Mouse (Mus musculus): ENCODE results near the gene Pigs. TPM values are rescaled to one million over a fixed set of nuclear protein-coding genes. Genes with fewer than 3 reads are reported as not detected.

Pigs gene
- polyA plus RNA-seq, 2 experiments: 19.6 to 23.5 TPM

DNA sequence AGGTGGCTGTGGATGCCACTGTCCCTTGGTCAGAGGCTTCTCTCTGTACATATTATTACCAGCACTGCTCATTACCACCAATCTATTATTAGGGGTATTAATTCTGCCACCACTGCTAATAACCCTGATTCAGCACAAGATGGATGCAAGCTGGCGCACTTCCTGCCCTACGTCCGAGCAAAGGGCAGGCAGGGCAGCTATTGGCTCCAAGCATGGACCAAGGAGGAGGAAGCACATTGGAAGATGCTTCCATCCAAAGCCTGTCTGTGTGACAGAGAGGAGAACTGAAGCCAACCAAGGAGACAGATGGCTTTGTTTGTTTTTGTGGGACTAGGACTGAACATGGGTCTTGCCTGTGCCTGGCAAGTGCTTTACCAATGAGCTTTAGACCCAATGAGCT lies 52.8 kb downstream of the Pigs start:
- no peak for DNase-seq (ENCODE audit: low read depth in 3 of 3, low spot score in 3 of 3)
- no peak overlapping the region for H3K27ac ChIP-seq
- no peak for ATAC-seq (ENCODE audit: insufficient read depth)
- H3K9me3 ChIP-seq (ENCODE audit: control insufficient read depth, low read length): no peaks in the 10 kb centered on the region
- H3K36me3 ChIP-seq (replicated peaks; ENCODE audit: control insufficient read depth, insufficient read depth, low read depth): no peaks in the 10 kb centered on the region
- H3K9ac ChIP-seq (replicated peaks): no peak overlapping the region
- TF ChIP-seq EP300 (IDR thresholded peaks at IDR 0.05; ENCODE audit: low read depth) (no peak), CTCF (IDR thresholded peaks at IDR 0.05; ENCODE audit: low read depth) (no peak)
- H3K27me3 ChIP-seq (ENCODE audit: control insufficient read depth, insufficient read depth, low read length): no peaks in the 10 kb centered on the region
- no peak overlapping the region for H3K4me2 ChIP-seq (ENCODE audit: low read depth)
- H3K4me3 ChIP-seq (ENCODE audit: insufficient read depth in 1 of 2, low read depth in 2 of 2, low read length in 2 of 2): no peak overlapping the region
- no peaks in the 10 kb centered on the region for H3K4me1 ChIP-seq (replicated peaks; ENCODE audit: control insufficient read depth in 2 of 2, insufficient read depth in 2 of 2, low read length in 1 of 2)
- WGBS (ENCODE audit: insufficient replicate concordance): 76% methylated on average over 3 of the region's 3 CpGs

DNA sequence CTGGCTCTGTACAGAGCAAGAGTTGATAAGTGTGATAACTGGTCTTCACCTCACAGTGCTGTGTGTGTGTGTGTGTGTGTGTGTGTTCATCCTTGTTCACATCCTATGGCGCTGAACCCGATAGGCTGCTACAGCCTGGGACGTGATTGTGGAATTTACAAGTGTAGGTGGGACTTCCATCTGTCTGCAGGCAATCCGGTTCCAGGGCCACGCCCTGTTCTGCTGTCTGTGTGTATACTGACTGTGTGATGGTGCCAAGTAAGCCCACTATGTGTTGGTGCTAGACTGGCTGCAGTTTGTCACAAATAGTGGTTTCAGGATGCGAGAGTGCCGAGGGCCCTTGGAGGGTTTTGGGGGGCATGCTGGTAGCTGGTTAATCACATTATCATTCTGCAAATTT lies 54.1 kb downstream of the Pigs start:
- H3K4me1 ChIP-seq (replicated peaks; ENCODE audit: control insufficient read depth in 2 of 2, insufficient read depth in 2 of 2, low read length in 1 of 2): no peaks in the 10 kb centered on the region
- no peaks in the 10 kb centered on the region for H3K9me3 ChIP-seq (ENCODE audit: control insufficient read depth, low read length)
- TF ChIP-seq EP300 (IDR thresholded peaks at IDR 0.05; ENCODE audit: low read depth) (no peak), CTCF (IDR thresholded peaks at IDR 0.05; ENCODE audit: low read depth) (no peak)
- no peak overlapping the region for H3K4me3 ChIP-seq (ENCODE audit: insufficient read depth in 1 of 2, low read depth in 2 of 2, low read length in 2 of 2)
- H3K36me3 ChIP-seq (replicated peaks; ENCODE audit: control insufficient read depth, insufficient read depth, low read depth): no peaks in the 10 kb centered on the region
- no peak overlapping the region for H3K27ac ChIP-seq
- WGBS (ENCODE audit: insufficient replicate concordance): 64% methylated on average over 7 of the region's 7 CpGs
- DNase-seq (ENCODE audit: low read depth in 3 of 3, low spot score in 3 of 3) (no peak), ATAC-seq (ENCODE audit: insufficient read depth) (no peak)
- H3K9ac ChIP-seq (replicated peaks): no peak overlapping the region
- H3K27me3 ChIP-seq (ENCODE audit: control insufficient read depth, insufficient read depth, low read length): no peaks in the 10 kb centered on the region
- H3K4me2 ChIP-seq (ENCODE audit: low read depth): no peak overlapping the region

DNA sequence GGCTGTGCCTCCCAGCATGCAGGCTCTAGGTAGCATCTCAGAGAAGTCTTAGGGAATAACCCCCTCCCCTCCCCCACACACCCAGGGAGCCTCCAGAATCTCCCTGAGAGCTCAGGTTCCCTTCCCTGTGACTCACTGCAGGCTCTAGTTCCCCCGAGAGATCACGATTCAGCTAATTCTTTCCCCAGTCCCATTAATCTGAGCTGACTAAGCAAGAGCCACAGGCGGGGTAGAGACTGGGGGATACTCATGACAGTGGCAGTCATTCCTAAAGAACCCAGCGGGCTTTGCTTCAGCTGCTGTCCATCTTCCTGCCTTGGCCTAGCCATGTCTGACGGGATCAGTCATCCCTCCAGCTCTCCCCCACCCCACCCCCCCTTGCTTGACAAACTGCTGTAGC lies 54.5 kb downstream of the Pigs start:
- WGBS (ENCODE audit: insufficient replicate concordance): 42% methylated on average over 5 of the region's 5 CpGs
- H3K27me3 ChIP-seq (ENCODE audit: control insufficient read depth, insufficient read depth, low read length): no peaks in the 10 kb centered on the region
- no peak overlapping the region for H3K27ac ChIP-seq
- H3K9me3 ChIP-seq (ENCODE audit: control insufficient read depth, low read length): no peaks in the 10 kb centered on the region
- ATAC-seq (ENCODE audit: insufficient read depth) (no peak), DNase-seq (ENCODE audit: low read depth in 3 of 3, low spot score in 3 of 3) (no peak)
- H3K4me2 ChIP-seq (ENCODE audit: low read depth): no peak overlapping the region
- H3K9ac ChIP-seq (replicated peaks): no peak overlapping the region
- TF ChIP-seq EP300 (IDR thresholded peaks at IDR 0.05; ENCODE audit: low read depth) (no peak), CTCF (IDR thresholded peaks at IDR 0.05; ENCODE audit: low read depth) (no peak)
- no peak overlapping the region for H3K4me3 ChIP-seq (ENCODE audit: insufficient read depth in 1 of 2, low read depth in 2 of 2, low read length in 2 of 2)
- no peaks in the 10 kb centered on the region for H3K36me3 ChIP-seq (replicated peaks; ENCODE audit: control insufficient read depth, insufficient read depth, low read depth)
- no peaks in the 10 kb centered on the region for H3K4me1 ChIP-seq (replicated peaks; ENCODE audit: control insufficient read depth in 2 of 2, insufficient read depth in 2 of 2, low read length in 1 of 2)

GRCm38 (mm10) chr11:78385776-78386175 lies 57.6 kb downstream of the Pigs start:
- 76% methylated on average over 10 of the region's 10 CpGs for WGBS (ENCODE audit: insufficient replicate concordance)
- Histone ChIP-seq H3K27ac (no peak overlapping the region), H3K9ac (replicated peaks) (no peak overlapping the region), H3K4me3 (ENCODE audit: insufficient read depth in 1 of 2, low read depth in 2 of 2, low read length in 2 of 2) (no peak overlapping the region), H3K4me1 (replicated peaks; ENCODE audit: control insufficient read depth in 2 of 2, insufficient read depth in 2 of 2, low read length in 1 of 2) (no peaks in the 10 kb centered on the region), H3K27me3 (ENCODE audit: control insufficient read depth, insufficient read depth, low read length) (no peaks in the 10 kb centered on the region), H3K9me3 (ENCODE audit: control insufficient read depth, low read length) (no peaks in the 10 kb centered on the region), H3K36me3 (replicated peaks; ENCODE audit: control insufficient read depth, insufficient read depth, low read depth) (no peaks in the 10 kb centered on the region), H3K4me2 (ENCODE audit: low read depth) (no peak overlapping the region)
- no peak for ATAC-seq (ENCODE audit: insufficient read depth)
- TF ChIP-seq EP300 (IDR thresholded peaks at IDR 0.05; ENCODE audit: low read depth) (no peak), CTCF (IDR thresholded peaks at IDR 0.05; ENCODE audit: low read depth) (no peak)
- no peak for DNase-seq (ENCODE audit: low read depth in 3 of 3, low spot score in 3 of 3)

DNA sequence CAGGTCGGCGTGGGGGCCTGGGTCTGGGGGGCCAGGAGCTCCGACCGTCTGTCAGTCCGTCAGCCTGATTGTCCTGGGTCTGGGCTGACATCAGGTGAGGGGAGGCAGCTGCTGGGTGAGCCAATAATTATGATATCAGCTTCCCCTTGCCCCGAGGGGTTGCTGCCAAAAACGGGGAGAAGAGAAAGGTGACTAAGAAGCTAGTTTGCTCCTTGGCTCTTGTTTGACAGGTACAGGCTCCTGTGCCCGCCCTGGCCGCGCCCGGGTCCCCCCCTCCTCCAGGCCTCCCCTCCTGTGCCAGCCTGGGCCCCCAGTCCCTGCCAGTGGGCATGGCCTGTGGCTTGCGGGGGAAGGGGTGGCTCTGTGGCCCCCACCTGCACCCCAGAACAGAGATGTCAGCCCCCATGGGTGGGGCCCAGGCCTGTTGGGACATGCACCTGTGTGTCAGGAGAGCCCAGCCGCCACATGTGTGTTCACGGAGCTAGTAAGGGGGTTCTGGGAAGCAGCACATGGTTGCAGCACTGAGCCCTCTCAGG lies 58.4 kb downstream of the Pigs start, which contains the start of gene Foxn1:
Foxn1 (minus strand) TSS at position 51 of the 536 bp plus-strand sequence.
- Histone ChIP-seq H3K4me2 (ENCODE audit: low read depth) (no peak within 1 kb of the TSS), H3K27me3 (ENCODE audit: control insufficient read depth, insufficient read depth, low read length) (no peaks in the 10 kb centered on the region), H3K4me1 (replicated peaks; ENCODE audit: control insufficient read depth in 2 of 2, insufficient read depth in 2 of 2, low read length in 1 of 2) (no peaks in the 10 kb centered on the region), H3K9me3 (ENCODE audit: control insufficient read depth, low read length) (no peaks in the 10 kb centered on the region), H3K36me3 (replicated peaks; ENCODE audit: control insufficient read depth, insufficient read depth, low read depth) (no peaks in the 10 kb centered on the region), H3K4me3 (ENCODE audit: insufficient read depth in 1 of 2, low read depth in 2 of 2, low read length in 2 of 2) (no peak within 1 kb of the TSS), H3K9ac (replicated peaks) (no peak within 1 kb of the TSS), H3K27ac (no peak within 1 kb of the TSS)
- no peak for ATAC-seq (ENCODE audit: insufficient read depth)
- TF ChIP-seq CTCF (IDR thresholded peaks at IDR 0.05; ENCODE audit: low read depth): no peak
- no peak for TF ChIP-seq EP300 (IDR thresholded peaks at IDR 0.05; ENCODE audit: low read depth)
- DNase-seq (ENCODE audit: low read depth in 3 of 3, low spot score in 3 of 3): no peak
- 67% methylated on average over 14 of the region's 14 CpGs for WGBS (ENCODE audit: insufficient replicate concordance)

Other genes with a start within 250 kb of the Pigs start
- 9.8 and 10.2 TPM in 2 replicates for gene Eral1, start 248.0 kb upstream of the Pigs start, polyA plus RNA-seq (2012; rRNA removed)
- gene Eral1, start 248.0 kb upstream of the Pigs start, polyA plus RNA-seq (2014; fragmentation: Nextera tagmentation; extraction: Ambion mirVana): 14.9 and 16.6 TPM in 2 replicates
- gene Fam222b, start 233.8 kb upstream of the Pigs start, polyA plus RNA-seq (2012; rRNA removed): 2.5 and 3.1 TPM in 2 replicates
- gene Fam222b, start 233.8 kb upstream of the Pigs start, polyA plus RNA-seq (2014; fragmentation: Nextera tagmentation; extraction: Ambion mirVana): 3.8 and 4.1 TPM in 2 replicates
- 35.1 and 39.9 TPM in 2 replicates for gene Traf4, start 162.8 kb upstream of the Pigs start, polyA plus RNA-seq (2012; rRNA removed)
- 17.1 and 18.0 TPM in 2 replicates for gene Traf4, start 162.8 kb upstream of the Pigs start, polyA plus RNA-seq (2014; fragmentation: Nextera tagmentation; extraction: Ambion mirVana)
- gene Nek8, start 151.7 kb upstream of the Pigs start, polyA plus RNA-seq (2012; rRNA removed): 9.8 and 10.6 TPM in 2 replicates
- gene Nek8, start 151.7 kb upstream of the Pigs start, polyA plus RNA-seq (2014; fragmentation: Nextera tagmentation; extraction: Ambion mirVana): 7.4 and 7.8 TPM in 2 replicates
- 47.4 and 69.6 TPM in 2 replicates for gene Tlcd1, start 151.7 kb upstream of the Pigs start, polyA plus RNA-seq (2012; rRNA removed)
- gene Tlcd1, start 151.7 kb upstream of the Pigs start, polyA plus RNA-seq (2014; fragmentation: Nextera tagmentation; extraction: Ambion mirVana): 44.9 and 50.5 TPM in 2 replicates
- 628 and 1,347 TPM in 2 replicates for gene Rpl23a, start 144.8 kb upstream of the Pigs start, polyA plus RNA-seq (2012; rRNA removed)
- 1,087 and 1,100 TPM in 2 replicates for gene Rpl23a, start 144.8 kb upstream of the Pigs start, polyA plus RNA-seq (2014; fragmentation: Nextera tagmentation; extraction: Ambion mirVana)
- 7.1 and 7.7 TPM in 2 replicates for gene Rab34, start 140.0 kb upstream of the Pigs start, polyA plus RNA-seq (2012; rRNA removed)
- 11.3 and 12.4 TPM in 2 replicates for gene Rab34, start 140.0 kb upstream of the Pigs start, polyA plus RNA-seq (2014; fragmentation: Nextera tagmentation; extraction: Ambion mirVana)
- 0.08 and 0.16 TPM in 2 replicates for gene Proca1, start 135.0 kb upstream of the Pigs start, polyA plus RNA-seq (2012; rRNA removed)
- 0.23 TPM in 1 of 2 replicates, not detected in the other for gene Proca1, start 135.0 kb upstream of the Pigs start, polyA plus RNA-seq (2014; fragmentation: Nextera tagmentation; extraction: Ambion mirVana)
- gene Sdf2, start 82.7 kb upstream of the Pigs start, polyA plus RNA-seq (2012; rRNA removed): 31.6 and 34.3 TPM in 2 replicates
- gene Sdf2, start 82.7 kb upstream of the Pigs start, polyA plus RNA-seq (2014; fragmentation: Nextera tagmentation; extraction: Ambion mirVana): 30.7 and 30.8 TPM in 2 replicates
- gene Supt6, start 82.4 kb upstream of the Pigs start, polyA plus RNA-seq (2012; rRNA removed): 7.4 and 8.4 TPM in 2 replicates
- 7.4 and 7.8 TPM in 2 replicates for gene Supt6, start 82.4 kb upstream of the Pigs start, polyA plus RNA-seq (2014; fragmentation: Nextera tagmentation; extraction: Ambion mirVana)
- gene 2610507B11Rik, start 66.7 kb upstream of the Pigs start, polyA plus RNA-seq (2012; rRNA removed): 17.3 and 20.5 TPM in 2 replicates
- 26.5 and 32.8 TPM in 2 replicates for gene 2610507B11Rik, start 66.7 kb upstream of the Pigs start, polyA plus RNA-seq (2014; fragmentation: Nextera tagmentation; extraction: Ambion mirVana)
- 0.17 and 0.25 TPM in 2 replicates for gene BC030499, start 37.6 kb upstream of the Pigs start, polyA plus RNA-seq (2012; rRNA removed)
- 0.06 TPM in 1 of 2 replicates, not detected in the other for gene BC030499, start 37.6 kb upstream of the Pigs start, polyA plus RNA-seq (2014; fragmentation: Nextera tagmentation; extraction: Ambion mirVana)
- 27.8 and 39.7 TPM in 2 replicates for gene Spag5, start 26.9 kb upstream of the Pigs start, polyA plus RNA-seq (2012; rRNA removed)
- gene Spag5, start 26.9 kb upstream of the Pigs start, polyA plus RNA-seq (2014; fragmentation: Nextera tagmentation; extraction: Ambion mirVana): 27.6 and 31.5 TPM in 2 replicates
- 4.2 TPM in 2 replicates for gene Aldoc, start 5.4 kb upstream of the Pigs start, polyA plus RNA-seq (2012; rRNA removed)
- 6.0 and 6.6 TPM in 2 replicates for gene Aldoc, start 5.4 kb upstream of the Pigs start, polyA plus RNA-seq (2014; fragmentation: Nextera tagmentation; extraction: Ambion mirVana)
- 33.5 and 40.3 TPM in 2 replicates for gene Unc119, start 15.1 kb downstream of the Pigs start, polyA plus RNA-seq (2012; rRNA removed)
- gene Unc119, start 15.1 kb downstream of the Pigs start, polyA plus RNA-seq (2014; fragmentation: Nextera tagmentation; extraction: Ambion mirVana): 20.9 and 25.2 TPM in 2 replicates
- gene Foxn1, start 58.1 kb downstream of the Pigs start, polyA plus RNA-seq (2012; rRNA removed): not detected in 2 replicates
- not detected in 2 replicates for gene Foxn1, start 58.1 kb downstream of the Pigs start, polyA plus RNA-seq (2014; fragmentation: Nextera tagmentation; extraction: Ambion mirVana)
- 0.02 TPM in 2 replicates for gene Slc13a2, start 93.8 kb downstream of the Pigs start, polyA plus RNA-seq (2012; rRNA removed)
- not detected in 2 replicates for gene Slc13a2, start 93.8 kb downstream of the Pigs start, polyA plus RNA-seq (2014; fragmentation: Nextera tagmentation; extraction: Ambion mirVana)
- gene Slc46a1, start 137.3 kb downstream of the Pigs start, polyA plus RNA-seq (2012; rRNA removed): 3.7 and 4.9 TPM in 2 replicates
- 5.0 and 5.8 TPM in 2 replicates for gene Slc46a1, start 137.3 kb downstream of the Pigs start, polyA plus RNA-seq (2014; fragmentation: Nextera tagmentation; extraction: Ambion mirVana)
- gene Sarm1, start 169.3 kb downstream of the Pigs start, polyA plus RNA-seq (2012; rRNA removed): 0.09 and 0.22 TPM in 2 replicates
- gene Sarm1, start 169.3 kb downstream of the Pigs start, polyA plus RNA-seq (2014; fragmentation: Nextera tagmentation; extraction: Ambion mirVana): 0.14 and 0.15 TPM in 2 replicates
- gene Vtn, start 170.7 kb downstream of the Pigs start, polyA plus RNA-seq (2012; rRNA removed): 350 and 403 TPM in 2 replicates
- gene Vtn, start 170.7 kb downstream of the Pigs start, polyA plus RNA-seq (2014; fragmentation: Nextera tagmentation; extraction: Ambion mirVana): 353 and 424 TPM in 2 replicates
- 0.18 and 0.28 TPM in 2 replicates for gene Sebox, start 175.0 kb downstream of the Pigs start, polyA plus RNA-seq (2012; rRNA removed)
- gene Sebox, start 175.0 kb downstream of the Pigs start, polyA plus RNA-seq (2014; fragmentation: Nextera tagmentation; extraction: Ambion mirVana): 0.35 and 0.39 TPM in 2 replicates
- gene Tmem199, start 183.8 kb downstream of the Pigs start, polyA plus RNA-seq (2012; rRNA removed): 10.6 and 14.5 TPM in 2 replicates
- 20.6 and 22.1 TPM in 2 replicates for gene Tmem199, start 183.8 kb downstream of the Pigs start, polyA plus RNA-seq (2014; fragmentation: Nextera tagmentation; extraction: Ambion mirVana)
- gene Poldip2, start 183.8 kb downstream of the Pigs start, polyA plus RNA-seq (2012; rRNA removed): 24.1 and 28.2 TPM in 2 replicates
- 55.6 and 57.2 TPM in 2 replicates for gene Poldip2, start 183.8 kb downstream of the Pigs start, polyA plus RNA-seq (2014; fragmentation: Nextera tagmentation; extraction: Ambion mirVana)
- 6.3 and 6.7 TPM in 2 replicates for gene Tnfaip1, start 207.9 kb downstream of the Pigs start, polyA plus RNA-seq (2012; rRNA removed)
- gene Tnfaip1, start 207.9 kb downstream of the Pigs start, polyA plus RNA-seq (2014; fragmentation: Nextera tagmentation; extraction: Ambion mirVana): 12.6 and 13.2 TPM in 2 replicates
- gene Ift20, start 207.9 kb downstream of the Pigs start, polyA plus RNA-seq (2012; rRNA removed): 29.2 and 41.7 TPM in 2 replicates
- 73.9 and 77.8 TPM in 2 replicates for gene Ift20, start 207.9 kb downstream of the Pigs start, polyA plus RNA-seq (2014; fragmentation: Nextera tagmentation; extraction: Ambion mirVana)
- 34.2 and 42.3 TPM in 2 replicates for gene Tmem97, start 222.4 kb downstream of the Pigs start, polyA plus RNA-seq (2012; rRNA removed)
- gene Tmem97, start 222.4 kb downstream of the Pigs start, polyA plus RNA-seq (2014; fragmentation: Nextera tagmentation; extraction: Ambion mirVana): 99.5 and 116 TPM in 2 replicates

Measured in liver, embryonic 14.5 days (tissue).